Mouse (Mus musculus): Measurements from ENCODE around the gene Smim6.

DNA sequence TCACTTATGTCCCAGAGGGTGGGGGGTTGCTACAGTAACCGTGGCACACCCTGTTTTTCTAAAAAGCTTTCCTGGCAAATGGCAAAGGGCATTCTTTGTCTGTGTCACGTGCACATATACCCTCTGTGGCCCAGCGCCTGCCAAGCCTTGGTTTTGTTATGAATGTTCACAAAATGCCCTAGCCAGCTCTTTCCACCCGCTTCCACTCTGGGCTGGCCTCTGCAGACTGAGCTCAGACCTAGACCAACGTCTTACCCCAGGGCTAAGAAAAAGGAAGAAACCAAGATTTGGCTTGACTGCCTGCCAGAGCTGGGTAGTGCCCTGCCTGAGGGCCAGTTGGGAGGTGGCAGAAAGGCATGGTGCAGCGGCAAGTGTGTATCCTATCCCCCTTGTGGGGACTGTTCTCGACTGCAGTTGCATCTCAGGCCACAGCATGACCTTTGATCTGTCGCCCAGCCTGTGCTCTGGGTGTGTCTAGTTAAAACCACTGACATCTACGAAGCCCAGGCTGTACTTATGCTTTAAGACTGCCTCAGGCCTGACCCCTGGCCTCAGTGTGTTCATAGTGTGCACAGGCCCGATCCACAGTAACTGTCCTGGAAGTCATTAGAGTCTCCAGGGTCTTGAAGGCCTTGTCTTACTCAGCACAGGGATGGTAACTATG, 43.5 kb downstream of the Smim6 start:
- TF ChIP-seq POLR2A (IDR thresholded peaks at IDR 0.05; ENCODE audit: borderline replicate concordance, control insufficient read depth, low read depth, low read length) = no peak
- TF ChIP-seq CTCF (IDR thresholded peaks at IDR 0.05; ENCODE audit: control insufficient read depth, insufficient read depth, low read length) = no peak
